Mouse (Mus musculus): ENCODE measurements around the gene Tspan8.
"Not testable (repeated sequence)": the region's sequence is repeated elsewhere in the genome, so short reads cannot be mapped to it uniquely, and the experiment has no call there.

Gene Tspan8

GRCm38 (mm10) chr10:115816511-115816910, at the start of gene Tspan8:
Gene Tspan8 (plus strand): TSS chr10:115816832.
- no peak for DNase-seq (ENCODE audit: extremely low read depth, insufficient read length, low spot score)

- DNase-seq (ENCODE audit: extremely low read depth, insufficient read length, low spot score): no peak
Observed at GRCm38 (mm10) chr10:115770032-115770431, 46.6 kb upstream of the Tspan8 start.

GRCm38 (mm10) chr10:115774451-115774850, 42.2 kb upstream of the Tspan8 start:
- DNase-seq (ENCODE audit: extremely low read depth, insufficient read length, low spot score): no peak

- no peak for DNase-seq (ENCODE audit: extremely low read depth, insufficient read length, low spot score)
Observed at GRCm38 (mm10) chr10:115775945-115776905, 40.4 kb upstream of the Tspan8 start.

GRCm38 (mm10) chr10:115777366-115777765, 39.3 kb upstream of the Tspan8 start:
- no peak for DNase-seq (ENCODE audit: extremely low read depth, insufficient read length, low spot score)

GRCm38 (mm10) chr10:115778624-115779023, 38.0 kb upstream of the Tspan8 start:
- DNase-seq (ENCODE audit: extremely low read depth, insufficient read length, low spot score): no peak

GRCm38 (mm10) chr10:115780239-115781016, 36.2 kb upstream of the Tspan8 start:
- no peak for DNase-seq (ENCODE audit: extremely low read depth, insufficient read length, low spot score)

- no peak for DNase-seq (ENCODE audit: extremely low read depth, insufficient read length, low spot score)
Observed at GRCm38 (mm10) chr10:115783232-115783631, 33.4 kb upstream of the Tspan8 start.

- no peak for DNase-seq (ENCODE audit: extremely low read depth, insufficient read length, low spot score)
Observed at GRCm38 (mm10) chr10:115790788-115791187, 25.8 kb upstream of the Tspan8 start.

- no peak for DNase-seq (ENCODE audit: extremely low read depth, insufficient read length, low spot score)
Observed at GRCm38 (mm10) chr10:115796072-115796788, 20.4 kb upstream of the Tspan8 start.

GRCm38 (mm10) chr10:115801464-115801863, 15.2 kb upstream of the Tspan8 start:
- DNase-seq (ENCODE audit: extremely low read depth, insufficient read length, low spot score): no peak

- DNase-seq (ENCODE audit: extremely low read depth, insufficient read length, low spot score): not testable (repeated sequence)
Observed at GRCm38 (mm10) chr10:115803013-115803412, 13.6 kb upstream of the Tspan8 start.

GRCm38 (mm10) chr10:115803765-115804164, 12.9 kb upstream of the Tspan8 start:
- no peak for DNase-seq (ENCODE audit: extremely low read depth, insufficient read length, low spot score)

GRCm38 (mm10) chr10:115805987-115806386, 10.6 kb upstream of the Tspan8 start:
- DNase-seq (ENCODE audit: extremely low read depth, insufficient read length, low spot score): no peak

GRCm38 (mm10) chr10:115809169-115809568, 7.5 kb upstream of the Tspan8 start:
- DNase-seq (ENCODE audit: extremely low read depth, insufficient read length, low spot score): no peak

GRCm38 (mm10) chr10:115811519-115811918, 5.1 kb upstream of the Tspan8 start:
- DNase-seq (ENCODE audit: extremely low read depth, insufficient read length, low spot score): no peak

GRCm38 (mm10) chr10:115814878-115815277, 1.8 kb upstream of the Tspan8 start:
- no peak for DNase-seq (ENCODE audit: extremely low read depth, insufficient read length, low spot score)

GRCm38 (mm10) chr10:115817056-115817724, 558 bp downstream of the Tspan8 start:
- DNase-seq (ENCODE audit: extremely low read depth, insufficient read length, low spot score): no peak

GRCm38 (mm10) chr10:115825289-115825688, 8.7 kb downstream of the Tspan8 start:
- DNase-seq (ENCODE audit: extremely low read depth, insufficient read length, low spot score): no peak

GRCm38 (mm10) chr10:115828872-115829271, 12.2 kb downstream of the Tspan8 start:
- DNase-seq (ENCODE audit: extremely low read depth, insufficient read length, low spot score): no peak

Measured in 3134 (cell line).